Mouse (Mus musculus) olfactory bulb, adult 2 months (tissue): ENCODE data around the gene Sox15.

Experiments used
- CTCF ChIP-seq: fragments of 200-500 bp; IDR thresholded peaks from 2 replicates; pipeline ENCODE4 v1.5.1; 2012; ENCODE audit warnings: low read depth, mild to moderate bottlenecking, low read length, moderate library complexity; ENCODE audit not compliant: insufficient read depth
- POLR2A ChIP-seq: fragments of 200-500 bp; IDR thresholded peaks from 2 replicates; pipeline ENCODE4 v1.6.1; 2012; ENCODE audit warnings: mild to moderate bottlenecking, low read depth, low read length, moderate library complexity; ENCODE audit not compliant: insufficient read depth

DNA sequence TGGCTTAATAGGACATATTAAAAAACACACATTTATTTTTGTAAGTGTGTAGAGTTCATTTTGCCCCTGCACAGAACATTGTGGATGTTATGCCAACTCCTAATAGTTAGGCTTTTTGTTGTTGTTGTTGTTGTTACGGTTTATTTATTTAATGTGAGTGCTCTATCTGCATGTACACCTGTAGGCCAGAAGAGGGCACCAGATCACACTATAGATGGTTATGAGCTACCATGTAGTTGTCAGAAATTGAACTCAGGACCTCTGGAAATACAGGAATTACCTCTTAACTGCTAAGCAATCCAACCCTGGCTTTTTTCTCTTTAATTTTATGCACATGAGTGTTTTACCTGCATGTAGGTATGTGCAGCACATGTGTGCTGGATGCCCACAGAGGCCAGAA lies 25.3 kb upstream of the Sox15 start:
- no peak for TF ChIP-seq CTCF
- no peak for TF ChIP-seq POLR2A
